Mouse (Mus musculus) liver, adult (tissue): Measurements from ENCODE around the gene Ddx58.

Experiments used
- GATA4 ChIP-seq: IDR thresholded peaks from 2 replicates; pipeline ENCODE4 v1.6.1; 2014; ENCODE audit warnings: mild to moderate bottlenecking, low read length; ENCODE audit not compliant: insufficient replicate concordance

Gene Ddx58

GRCm38 (mm10) chr4:40239409-40240271 lies at the start of gene Ddx58:
TSS of gene Ddx58 (minus strand) at chr4:40239828.
- TF ChIP-seq GATA4 = no peak

GRCm38 (mm10) chr4:40289046-40289445 lies 49.4 kb upstream of the Ddx58 start:
- TF ChIP-seq GATA4 = no peak

- no peak for TF ChIP-seq GATA4
Measured at GRCm38 (mm10) chr4:40287415-40287814, 47.8 kb upstream of the Ddx58 start.

DNA sequence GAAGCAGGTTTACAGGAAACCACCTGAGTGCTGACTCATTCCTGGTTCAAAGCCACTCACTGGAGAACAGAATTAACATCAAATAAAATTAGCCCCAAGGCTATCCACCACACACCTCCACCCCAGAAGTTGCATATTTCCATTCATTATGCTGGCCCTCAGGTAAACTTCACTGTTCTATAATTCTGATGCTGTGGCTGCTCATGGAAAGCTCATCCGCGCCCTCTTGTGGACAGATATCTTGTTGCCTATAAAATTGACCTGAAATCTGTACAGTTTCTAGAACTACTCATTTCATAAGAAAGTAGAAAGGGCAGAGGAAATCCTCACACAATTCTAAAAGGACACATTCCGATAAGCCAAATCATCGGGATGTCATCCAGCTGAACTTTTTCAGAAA lies 46.0 kb upstream of the Ddx58 start:
- TF ChIP-seq GATA4 = no peak

DNA sequence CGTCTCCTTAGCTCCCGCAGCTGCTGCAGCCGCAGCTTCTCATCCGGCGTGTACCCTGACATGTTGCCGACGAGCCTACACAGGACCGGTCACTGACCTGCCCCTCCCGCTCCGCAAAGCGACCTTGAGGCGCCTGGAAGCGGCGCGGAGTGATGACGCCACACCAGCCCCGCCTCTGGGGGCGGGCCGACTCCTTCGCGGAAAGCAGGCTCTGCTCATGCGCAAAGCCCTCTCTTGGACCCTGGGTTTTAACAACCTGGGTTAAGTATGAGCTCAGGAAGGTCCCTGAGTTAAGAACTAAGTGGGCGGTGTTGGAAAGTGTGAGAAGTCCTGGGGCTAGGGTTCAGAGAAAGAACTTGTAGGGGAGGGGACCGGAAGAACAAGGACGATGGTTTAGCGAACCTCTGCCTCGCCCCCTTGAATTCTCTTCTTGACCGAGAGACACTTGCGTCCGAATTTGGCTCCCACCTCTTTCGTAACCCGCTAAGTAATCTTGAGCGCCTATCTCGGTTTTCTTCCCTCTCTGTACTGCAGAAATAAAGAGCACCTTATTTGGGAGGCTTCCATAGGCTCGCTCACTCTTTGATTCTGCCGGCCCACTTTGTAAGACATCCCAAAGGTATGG lies 39.8 kb upstream of the Ddx58 start, which contains the start of gene Ndufb6:
Gene Ndufb6, minus strand, starts transcription at position 146 of the 625 bp plus-strand sequence.
- no peak; the same call in 1 of the 2 replicates for TF ChIP-seq GATA4

DNA sequence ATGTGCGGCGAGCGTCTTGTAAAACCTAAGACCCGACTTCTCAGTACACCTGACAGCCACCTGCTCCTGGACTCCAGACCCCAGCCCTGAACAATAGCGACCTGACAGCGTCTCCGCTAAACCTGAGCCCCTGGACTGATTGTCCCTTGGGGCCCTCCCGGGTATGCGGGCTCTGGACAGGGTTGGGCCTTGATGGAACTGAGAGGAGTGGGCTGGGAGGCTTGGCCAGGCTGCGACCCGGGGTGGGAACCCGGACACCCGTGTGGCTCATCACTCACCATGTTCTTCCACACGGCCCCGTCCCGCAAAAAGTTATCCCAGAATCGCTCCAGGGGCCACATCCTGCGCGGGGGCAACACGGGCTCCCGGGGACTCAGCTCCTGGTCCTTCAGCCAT lies 39.2 kb upstream of the Ddx58 start:
- TF ChIP-seq GATA4 = no peak

GRCm38 (mm10) chr4:40269430-40270032 lies 29.9 kb upstream of the Ddx58 start, which contains the start of the genes Smim27 and Topors:
TSS of gene Smim27 (plus strand) at chr4:40269579.
TSS of gene Topors (minus strand) at chr4:40269850.
- TF ChIP-seq GATA4 = no peak

- TF ChIP-seq GATA4 = no peak
Measured at GRCm38 (mm10) chr4:40268835-40269234, 29.2 kb upstream of the Ddx58 start.

GRCm38 (mm10) chr4:40268204-40268813 lies 28.7 kb upstream of the Ddx58 start:
- no peak for TF ChIP-seq GATA4

GRCm38 (mm10) chr4:40267681-40268080 lies 28.1 kb upstream of the Ddx58 start:
- TF ChIP-seq GATA4 = no peak

DNA sequence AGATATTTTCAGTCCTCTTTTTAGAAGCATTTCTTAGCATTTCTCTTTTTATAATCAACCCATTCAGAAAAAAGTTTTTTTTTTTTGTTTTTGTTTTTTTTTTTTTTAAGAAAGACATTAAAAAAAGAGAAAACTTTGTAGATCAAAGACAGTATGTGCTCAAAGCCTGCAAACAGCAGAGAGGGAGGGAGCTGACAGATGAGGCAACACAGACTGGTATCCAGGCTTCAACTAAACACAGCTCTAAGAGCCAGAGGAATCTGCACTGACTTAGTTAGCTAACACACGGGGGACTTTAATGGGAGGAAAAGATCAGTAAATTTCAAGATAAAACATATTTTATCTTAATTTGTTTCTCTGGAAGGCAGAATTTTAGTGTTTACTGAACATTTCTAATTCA lies 24.7 kb upstream of the Ddx58 start:
- TF ChIP-seq GATA4 = no peak

GRCm38 (mm10) chr4:40254385-40255103 lies 14.9 kb upstream of the Ddx58 start:
- TF ChIP-seq GATA4 = no peak

- TF ChIP-seq GATA4 = no peak
Measured at GRCm38 (mm10) chr4:40253766-40254165, 14.1 kb upstream of the Ddx58 start.

DNA sequence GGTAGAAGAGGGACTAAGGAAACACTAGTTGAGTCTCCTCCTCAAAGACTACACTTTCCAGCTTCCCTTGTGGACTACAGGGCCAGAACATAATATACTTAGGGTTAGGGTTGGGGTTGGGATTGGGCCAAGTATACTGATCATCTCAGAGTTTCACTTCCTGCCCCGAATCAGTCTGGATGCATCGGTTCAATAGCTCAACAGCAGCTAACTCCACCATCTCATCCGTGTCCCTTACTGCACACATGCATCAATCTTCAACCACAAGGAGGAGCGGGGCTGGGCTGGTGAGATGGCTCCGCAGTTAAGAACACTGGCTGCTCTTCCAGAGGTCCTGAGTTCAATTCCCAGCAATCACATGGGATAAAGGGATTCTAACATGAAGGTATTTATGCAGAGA lies 11.4 kb upstream of the Ddx58 start:
- no peak for TF ChIP-seq GATA4

DNA sequence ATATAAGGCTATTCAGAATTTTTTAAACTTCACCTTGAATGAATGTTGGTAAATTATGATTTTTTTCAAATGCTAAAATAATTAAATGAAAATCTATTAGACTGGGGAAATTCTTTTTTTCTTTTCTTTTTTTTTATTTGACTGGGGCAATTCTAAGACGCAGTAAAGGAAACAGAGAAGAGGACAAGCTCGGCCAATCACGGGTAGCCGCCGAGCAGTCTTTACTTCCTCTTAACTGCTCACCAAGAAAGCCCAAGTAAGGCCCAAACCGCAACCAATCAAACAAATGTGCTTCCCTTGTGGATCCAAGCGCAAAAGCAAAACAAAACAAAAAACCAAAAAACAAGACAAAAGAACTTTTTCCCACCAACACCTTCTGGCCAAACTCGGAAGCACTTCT lies 4.4 kb upstream of the Ddx58 start:
- no peak for TF ChIP-seq GATA4
